Mouse (Mus musculus) C2C12 (cell line): ENCODE results near the gene Zic2.

Source experiments
- CEBPB ChIP-seq: IDR thresholded peaks from one replicate; pipeline ENCODE4 v1.6.1; 2011; ENCODE audit warnings: low read depth, mild to moderate bottlenecking, control low read depth, moderate library complexity
- CTCF ChIP-seq: IDR thresholded peaks from one replicate; pipeline ENCODE4 v1.5.1; 2011; ENCODE audit not compliant: control insufficient read depth, insufficient read depth, insufficient read length
- MAX ChIP-seq: IDR thresholded peaks from one replicate; pipeline ENCODE4 v1.6.1; 2011; ENCODE audit warnings: mild to moderate bottlenecking, control low read depth
- MYOG ChIP-seq: IDR thresholded peaks from one replicate; pipeline ENCODE4 v1.6.1; 2011; ENCODE audit not compliant: control insufficient read depth, insufficient read length; ENCODE audit errors: extremely low read depth
- USF1 ChIP-seq: IDR thresholded peaks from one replicate; pipeline ENCODE4 v1.6.1; 2011; ENCODE audit warnings: low read depth, mild to moderate bottlenecking, control low read depth, moderate library complexity

DNA sequence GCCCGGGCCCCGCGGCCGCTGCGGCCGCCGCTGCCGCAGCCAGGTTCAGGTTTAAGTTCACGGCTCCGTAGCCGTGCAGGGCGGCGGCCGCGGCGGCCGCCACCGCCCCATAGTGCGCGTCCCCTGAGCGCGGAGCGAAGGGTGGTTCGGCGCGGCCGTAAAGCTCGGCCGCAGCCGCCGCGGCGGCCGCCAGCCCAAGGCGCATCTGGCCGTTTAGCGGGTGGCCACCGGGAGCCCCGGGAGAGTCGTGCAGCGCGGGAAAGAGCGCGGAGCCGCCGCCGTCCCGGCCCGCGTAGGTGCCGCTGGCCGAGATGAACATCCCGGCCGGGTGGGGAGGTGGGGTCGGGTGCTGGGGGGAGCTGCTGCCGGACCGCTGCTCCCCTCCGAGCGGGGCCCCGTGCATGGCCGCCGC, 10.9 kb upstream of the Zic2 start:
- TF ChIP-seq CTCF (no peak), CEBPB (no peak), USF1 (no peak), MYOG (no peak), MAX (no peak)
